Mouse (Mus musculus) splenic B cell, adult 2 months (primary cell): ENCODE results near the gene Il20rb.

Experiments
- DNase-seq: peaks from one replicate; pipeline ENCODE4 v3.0.0-alpha.2; 2011; ENCODE audit warnings: low read depth, low spot score
- H3K27me3 ChIP-seq: 2 replicates; pipeline ENCODE4 v1.6.1; 2012; ENCODE audit warnings: mild to moderate bottlenecking, low read length, moderate library complexity, mixed read lengths; ENCODE audit not compliant: control insufficient read depth, poor library complexity, insufficient read depth, severe bottlenecking
- H3K36me3 ChIP-seq: 2 replicates; pipeline ENCODE4 v1.6.1; 2012; ENCODE audit warnings: mild to moderate bottlenecking, low read length, moderate library complexity, mixed read lengths; ENCODE audit not compliant: control insufficient read depth, poor library complexity, insufficient read depth, severe bottlenecking

Il20rb gene

GRCm38 (mm10) chr9:100462098-100462497 lies 24.5 kb downstream of the Il20rb start:
- no peak for DNase-seq
- no peaks in the 10 kb centered on the region; the same call in 1 of the 2 replicates for H3K36me3 ChIP-seq
- H3K27me3 ChIP-seq: no peaks in the 10 kb centered on the region

GRCm38 (mm10) chr9:100461671-100462070 lies 24.9 kb downstream of the Il20rb start:
- no peak for DNase-seq
- H3K36me3 ChIP-seq: no peaks in the 10 kb centered on the region; the same call in 1 of the 2 replicates
- no peaks in the 10 kb centered on the region for H3K27me3 ChIP-seq

GRCm38 (mm10) chr9:100460203-100460602 lies 26.4 kb downstream of the Il20rb start:
- Histone ChIP-seq H3K36me3 (no peaks in the 10 kb centered on the region; the same call in 1 of the 2 replicates), H3K27me3 (no peaks in the 10 kb centered on the region)
- DNase-seq: no peak

GRCm38 (mm10) chr9:100457971-100458681 lies 28.5 kb downstream of the Il20rb start:
- Histone ChIP-seq H3K27me3 (no peaks in the 10 kb centered on the region), H3K36me3 (no peaks in the 10 kb centered on the region; the same call in 1 of the 2 replicates)
- peak; percentile 9 for DNase-seq

- no peak for DNase-seq
- no peaks in the 10 kb centered on the region for H3K36me3 ChIP-seq
- H3K27me3 ChIP-seq: no peaks in the 10 kb centered on the region
Observed at GRCm38 (mm10) chr9:100454664-100454993, 32.0 kb downstream of the Il20rb start.

- Histone ChIP-seq H3K27me3 (no peaks in the 10 kb centered on the region), H3K36me3 (no peaks in the 10 kb centered on the region)
- peak; percentile 74 for DNase-seq
Observed at GRCm38 (mm10) chr9:100453944-100454663, 32.5 kb downstream of the Il20rb start.

GRCm38 (mm10) chr9:100452432-100452831 lies 34.2 kb downstream of the Il20rb start:
- peak; percentile 10 for DNase-seq
- Histone ChIP-seq H3K27me3 (no peaks in the 10 kb centered on the region), H3K36me3 (no peaks in the 10 kb centered on the region)

GRCm38 (mm10) chr9:100446059-100446686 lies 40.4 kb downstream of the Il20rb start:
- DNase-seq: peak; percentile 71
- no peaks in the 10 kb centered on the region for H3K27me3 ChIP-seq
- H3K36me3 ChIP-seq: no peaks in the 10 kb centered on the region

GRCm38 (mm10) chr9:100440111-100440790 lies 46.3 kb downstream of the Il20rb start:
- no peaks in the 10 kb centered on the region for H3K27me3 ChIP-seq
- DNase-seq: no peak
- no peaks in the 10 kb centered on the region for H3K36me3 ChIP-seq

- no peak for DNase-seq
- H3K27me3 ChIP-seq: no peaks in the 10 kb centered on the region
- no peaks in the 10 kb centered on the region for H3K36me3 ChIP-seq
Observed at GRCm38 (mm10) chr9:100439481-100439880, 47.1 kb downstream of the Il20rb start.

- Histone ChIP-seq H3K36me3 (no peaks in the 10 kb centered on the region), H3K27me3 (no peaks in the 10 kb centered on the region)
- no peak for DNase-seq
Observed at GRCm38 (mm10) chr9:100438994-100439393, 47.6 kb downstream of the Il20rb start.

GRCm38 (mm10) chr9:100436865-100437595 lies 49.6 kb downstream of the Il20rb start:
- Histone ChIP-seq H3K27me3 (no peaks in the 10 kb centered on the region), H3K36me3 (no peaks in the 10 kb centered on the region)
- DNase-seq: no peak

- H3K27me3 ChIP-seq: no peaks in the 10 kb centered on the region
- no peaks in the 10 kb centered on the region for H3K36me3 ChIP-seq
- no peak for DNase-seq
Observed at GRCm38 (mm10) chr9:100431355-100431754, 55.2 kb downstream of the Il20rb start.

GRCm38 (mm10) chr9:100430911-100431310 lies 55.7 kb downstream of the Il20rb start:
- H3K36me3 ChIP-seq: no peaks in the 10 kb centered on the region
- no peaks in the 10 kb centered on the region for H3K27me3 ChIP-seq
- no peak for DNase-seq
